Mouse (Mus musculus) T-helper 17 cell (primary cell): ENCODE measurements around the gene Adam11.

Experiments used
- in situ Hi-C, 2 experiments: fragments of 300-600 bp; cut with MboI, MseI; formaldehyde crosslinking; loops; 1 replicate in 1 of 2; 2 replicates in 1 of 2; pipeline ENCODE4 v1.15.1; 2025; ENCODE audit warnings: high pct_unique_total_duplicates in 2 of 2

Adam11 gene

DNA sequence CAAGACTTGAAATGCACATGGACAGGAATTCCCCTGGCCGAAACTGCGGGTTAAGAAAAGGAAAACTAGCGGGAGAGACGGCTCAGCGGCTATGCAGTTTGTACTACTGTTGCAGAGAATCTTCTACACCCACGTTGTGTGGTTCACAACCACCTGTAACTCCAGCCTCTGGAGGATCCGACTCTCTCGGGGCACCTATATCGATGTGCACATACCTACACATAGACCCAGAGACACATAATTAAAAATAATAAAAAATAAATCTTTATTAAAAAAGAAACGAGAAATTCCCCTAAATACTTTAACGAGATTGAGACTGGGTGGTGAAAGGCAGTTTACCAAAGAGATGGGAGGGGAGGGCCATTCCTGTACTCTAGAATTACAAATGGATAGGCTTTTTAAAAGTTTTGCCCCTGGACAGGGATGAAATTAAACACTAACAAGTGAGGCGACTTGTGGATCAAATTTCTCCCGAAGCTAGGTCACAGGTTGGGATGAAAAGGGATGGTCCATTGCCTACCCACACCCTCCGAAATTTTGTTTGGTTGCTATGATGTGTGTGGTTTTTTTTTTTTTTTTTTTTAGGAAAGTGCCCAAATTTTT lies 58.6 kb downstream of the Adam11 start:
- in situ Hi-C loops = no loop called here

DNA sequence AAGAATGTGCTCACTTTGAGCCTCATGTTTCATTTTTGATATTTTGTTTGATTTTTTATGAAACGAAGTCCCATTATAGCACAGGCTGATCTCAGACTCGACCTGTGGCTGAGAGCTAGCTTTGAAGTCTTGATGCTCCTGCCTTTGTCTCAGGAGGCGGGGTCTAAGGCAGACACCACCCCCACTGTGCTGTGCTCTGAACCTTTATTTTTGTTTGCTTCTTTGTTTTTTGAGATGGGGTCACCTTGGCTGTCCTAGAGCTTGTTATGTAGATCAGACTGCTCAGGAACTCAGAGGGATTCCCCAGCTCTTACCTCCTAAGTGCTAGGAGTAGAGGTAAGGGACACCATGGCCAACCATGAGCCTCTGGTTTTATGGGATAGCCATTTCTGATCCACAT lies 59.2 kb downstream of the Adam11 start:
- in situ Hi-C loops = no loop called here

DNA sequence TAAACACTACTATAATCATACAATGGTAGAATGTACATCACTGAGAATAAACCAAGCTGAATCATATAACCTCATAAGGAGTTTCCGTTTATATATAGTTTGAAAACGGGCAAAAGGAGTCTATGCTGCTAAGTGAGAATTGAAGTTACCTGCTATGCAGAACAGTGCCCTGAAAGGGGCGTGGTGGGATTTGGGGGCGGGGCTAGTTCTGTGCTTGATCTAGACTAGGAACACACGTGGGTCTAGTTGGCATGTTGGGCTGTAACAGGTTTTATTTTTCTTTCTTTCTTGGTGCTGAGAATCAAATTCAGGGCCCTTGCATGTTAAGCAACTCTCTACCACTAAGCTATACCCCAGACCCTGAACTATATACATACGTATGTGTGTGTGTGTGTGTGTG lies 60.0 kb downstream of the Adam11 start:
- in situ Hi-C loops = no loop called here

DNA sequence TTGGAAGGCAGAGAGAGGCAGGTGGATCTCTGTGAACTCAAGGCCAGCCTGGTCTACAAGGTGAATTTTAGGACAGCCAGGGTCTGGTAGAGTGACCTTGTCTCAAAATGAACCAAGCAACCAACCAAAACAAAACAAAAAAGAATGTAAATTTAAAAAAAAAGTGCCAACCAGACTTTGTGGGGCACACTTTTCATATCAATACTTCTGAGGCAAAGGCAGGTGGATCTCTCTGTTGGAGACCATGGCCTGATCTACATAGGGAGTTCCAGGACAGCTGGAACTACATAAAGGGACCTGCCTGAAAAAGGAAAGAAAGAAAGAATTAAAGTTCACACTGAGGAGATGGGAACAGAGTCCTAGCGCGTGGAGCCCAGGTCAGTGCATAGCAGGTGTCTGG lies 65.2 kb downstream of the Adam11 start:
- in situ Hi-C loops = no loop called here

DNA sequence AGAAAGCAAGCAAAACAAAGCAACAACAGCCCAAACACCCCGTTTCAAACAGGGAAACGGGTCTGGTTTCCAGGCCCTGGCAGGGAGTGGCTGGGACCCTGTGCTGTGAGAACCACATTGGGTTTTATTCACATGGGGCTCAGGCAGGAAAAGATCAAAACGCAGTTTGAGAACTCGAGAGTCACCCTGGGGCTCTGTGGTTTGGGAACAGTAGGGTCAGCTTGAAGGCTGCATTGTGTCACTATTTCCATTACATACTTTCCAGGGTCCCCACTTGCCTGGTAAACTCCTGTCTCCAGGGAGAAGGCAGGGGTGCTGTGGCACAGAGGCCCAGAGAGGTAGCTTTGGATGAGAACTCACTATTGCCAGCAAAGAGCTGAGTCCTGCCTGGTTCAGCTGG lies 65.9 kb downstream of the Adam11 start:
- in situ Hi-C loops = no loop called here
